Mouse (Mus musculus): ENCODE results near the gene Spag7. TPM values are rescaled to one million over a fixed set of nuclear protein-coding genes. Genes with fewer than 3 reads are reported as not detected.

Gene Spag7
- total RNA-seq, 1 experiment: 74.5 TPM

GRCm38 (mm10) chr11:70670483-70670882 lies 1.3 kb upstream of the Spag7 start:
- H3K27ac ChIP-seq (ENCODE audit: insufficient read depth, low read depth, low read length, poor library complexity, severe bottlenecking): peak overlapping the region; percentile 11; the same call in 1 of the 2 replicates
- no peak for DNase-seq (ENCODE audit: low read depth, low spot score)
- no peak for TF ChIP-seq CHD2 (IDR thresholded peaks at IDR 0.05; ENCODE audit: low read depth, low read length)
- H3K9ac ChIP-seq (ENCODE audit: insufficient read depth, low read depth, low read length, poor library complexity, severe bottlenecking): peak overlapping the region; percentile 95
- H3K36me3 ChIP-seq (ENCODE audit: control insufficient read depth, insufficient read depth, low read length, poor library complexity, severe bottlenecking): peaks cover 12% of the 10 kb centered on the region; the same call in 1 of the 2 replicates
- H3K4me3 ChIP-seq (ENCODE audit: insufficient read depth in 1 of 2, low read depth in 1 of 2, low read length in 2 of 2, poor library complexity in 1 of 2, severe bottlenecking in 1 of 2): peak overlapping the region; percentile 74 to 84
- H3K4me1 ChIP-seq (ENCODE audit: control insufficient read depth in 2 of 2, insufficient read depth in 2 of 2, low read length in 2 of 2, poor library complexity in 1 of 2): peaks cover 0 to 13% of the 10 kb centered on the region in 2 experiments; a peak in 2 of 4 replicates
- H3K9me3 ChIP-seq (ENCODE audit: control insufficient read depth, insufficient read depth, low read depth, low read length): no peaks in the 10 kb centered on the region
- in situ Hi-C loops (cut with MboI; ENCODE audit: low sequenced_read_pairs in 2 of 2, unreplicated experiment in 2 of 2): no loop called here

- peaks cover 0 to 13% of the 10 kb centered on the region in 2 experiments; a peak in 2 of 4 replicates for H3K4me1 ChIP-seq (ENCODE audit: control insufficient read depth in 2 of 2, insufficient read depth in 2 of 2, low read length in 2 of 2, poor library complexity in 1 of 2)
- H3K27ac ChIP-seq (ENCODE audit: insufficient read depth, low read depth, low read length, poor library complexity, severe bottlenecking): peak overlapping the region; percentile 95
- H3K36me3 ChIP-seq (ENCODE audit: control insufficient read depth, insufficient read depth, low read length, poor library complexity, severe bottlenecking): peaks cover 15% of the 10 kb centered on the region
- TF ChIP-seq HCFC1 (IDR thresholded peaks at IDR 0.05; ENCODE audit: borderline replicate concordance, insufficient read depth, low read length): 0 out of 2 replicates have a peak, but pooled peaks have one; percentile 52
- TF ChIP-seq CHD2 (IDR thresholded peaks at IDR 0.05; ENCODE audit: low read depth, low read length): no peak
- peak overlapping the region; percentile 95 for H3K9ac ChIP-seq (ENCODE audit: insufficient read depth, low read depth, low read length, poor library complexity, severe bottlenecking)
- peak; percentile 68 for DNase-seq (ENCODE audit: low read depth, low spot score)
- no peaks in the 10 kb centered on the region for H3K9me3 ChIP-seq (ENCODE audit: control insufficient read depth, insufficient read depth, low read depth, low read length)
- in situ Hi-C loops (cut with MboI; ENCODE audit: low sequenced_read_pairs in 2 of 2, unreplicated experiment in 2 of 2): no loop called here
- H3K4me3 ChIP-seq (ENCODE audit: insufficient read depth in 1 of 2, low read depth in 1 of 2, low read length in 2 of 2, poor library complexity in 1 of 2, severe bottlenecking in 1 of 2): peak overlapping the region; percentile 74 to 84
These were observed 548 bp upstream of the Spag7 start for GRCm38 (mm10) chr11:70669582-70670345.

GRCm38 (mm10) chr11:70668335-70668770 lies 863 bp downstream of the Spag7 start:
- in situ Hi-C loops (cut with MboI; ENCODE audit: low sequenced_read_pairs in 2 of 2, unreplicated experiment in 2 of 2): no loop called here
- Histone ChIP-seq H3K27ac (ENCODE audit: insufficient read depth, low read depth, low read length, poor library complexity, severe bottlenecking) (peak overlapping the region; percentile 80), H3K4me3 (ENCODE audit: insufficient read depth in 1 of 2, low read depth in 1 of 2, low read length in 2 of 2, poor library complexity in 1 of 2, severe bottlenecking in 1 of 2) (peak overlapping the region; percentile 67 to 91), H3K9me3 (ENCODE audit: control insufficient read depth, insufficient read depth, low read depth, low read length) (no peaks in the 10 kb centered on the region), H3K9ac (ENCODE audit: insufficient read depth, low read depth, low read length, poor library complexity, severe bottlenecking) (peak overlapping the region; percentile 80), H3K4me1 (ENCODE audit: control insufficient read depth in 2 of 2, insufficient read depth in 2 of 2, low read length in 2 of 2, poor library complexity in 1 of 2) (peaks cover 0 to 7% of the 10 kb centered on the region in 2 experiments; a peak in 2 of 4 replicates), H3K36me3 (ENCODE audit: control insufficient read depth, insufficient read depth, low read length, poor library complexity, severe bottlenecking) (peaks cover 26% of the 10 kb centered on the region)
- DNase-seq (ENCODE audit: low read depth, low spot score): no peak
- TF ChIP-seq HCFC1 (IDR thresholded peaks at IDR 0.05; ENCODE audit: borderline replicate concordance, insufficient read depth, low read length) (0 out of 2 replicates have a peak, but pooled peaks have one; percentile 16), ZC3H11A (IDR thresholded peaks at IDR 0.05; ENCODE audit: borderline replicate concordance, low read depth, low read length) (no peak), ZNF384 (IDR thresholded peaks at IDR 0.05; ENCODE audit: low read depth, low read length) (no peak)

- Histone ChIP-seq H3K36me3 (ENCODE audit: control insufficient read depth, insufficient read depth, low read length, poor library complexity, severe bottlenecking) (peaks cover 33% of the 10 kb centered on the region), H3K9ac (ENCODE audit: insufficient read depth, low read depth, low read length, poor library complexity, severe bottlenecking) (peak overlapping the region; percentile 40; the same call in 1 of the 2 replicates), H3K4me3 (ENCODE audit: insufficient read depth in 1 of 2, low read depth in 1 of 2, low read length in 2 of 2, poor library complexity in 1 of 2, severe bottlenecking in 1 of 2) (peak overlapping the region; percentile 67 to 91; a peak in 3 of 4 replicates), H3K9me3 (ENCODE audit: control insufficient read depth, insufficient read depth, low read depth, low read length) (no peaks in the 10 kb centered on the region), H3K4me1 (ENCODE audit: control insufficient read depth in 2 of 2, insufficient read depth in 2 of 2, low read length in 2 of 2, poor library complexity in 1 of 2) (peaks cover 0 to 7% of the 10 kb centered on the region in 2 experiments; a peak in 2 of 4 replicates), H3K27ac (ENCODE audit: insufficient read depth, low read depth, low read length, poor library complexity, severe bottlenecking) (peak overlapping the region; percentile 80; the same call in 1 of the 2 replicates)
- no peak for TF ChIP-seq MAFK (IDR thresholded peaks at IDR 0.05; ENCODE audit: insufficient read depth, low read depth, low read length)
- DNase-seq (ENCODE audit: low read depth, low spot score): no peak
- in situ Hi-C loops (cut with MboI; ENCODE audit: low sequenced_read_pairs in 2 of 2, unreplicated experiment in 2 of 2): no loop called here
These were observed 1.7 kb downstream of the Spag7 start for GRCm38 (mm10) chr11:70667271-70668150.
